12 mouse cellular contexts compared by ENCODE assay signal in genomic region chr11:59308625-59309024, GRCm38 (mm10). TPM values are rescaled to one million over a fixed set of nuclear protein-coding genes. Genes with fewer than 3 reads are reported as not detected.
DNase-seq lines count a peak whose midpoint lies in the region; ATAC-seq and TF ChIP-seq lines count a peak whose summit lies in the region.
"Had no signal": no experiment of that assay in that cellular context is flagged by ENCODE, and none has a peak within 500 bp of the region (broad histone marks: within the 10 kb centered on the region; RNA-seq: fewer than 3 reads in every experiment).

No protein-coding gene starts in this region.

- no peaks in the 10 kb centered on the region for H3K36me3 ChIP-seq in forebrain, embryonic 13.5 days (ENCODE audit: poor library complexity, severe bottlenecking)
- H3K36me3 ChIP-seq in intestine, embryonic 16.5 days (ENCODE audit: control insufficient read depth, insufficient read depth, low read length) = no peaks in the 10 kb centered on the region
- H3K36me3 ChIP-seq in neural tube, embryonic 13.5 days = no peaks in the 10 kb centered on the region

- intact Hi-C loops in left cerebral cortex, postnatal 25 days (cut with DNase I) = loop anchor here (2.0 kb wide), 1 partner anchor 116 kb away; no protein-coding TSS in a partner anchor
- intact Hi-C loops in left cerebral cortex, postnatal 10 days (cut with DNase I) = loop anchor here (10.0 kb wide), 1 partner anchor 116 kb away; no protein-coding TSS in a partner anchor

- peak overlapping the region; percentile 14 for H3K4me2 ChIP-seq in forebrain, embryonic 13.5 days
- no peak overlapping the region for H3K4me2 ChIP-seq in intestine, embryonic 16.5 days (ENCODE audit: low read depth, low read length)
- H3K4me2 ChIP-seq in neural tube, embryonic 13.5 days = peak overlapping the region; percentile 83

- DNase-seq in layer of hippocampus, adult 2 months (ENCODE audit: low spot score in 2 of 2) = no peak
- DNase-seq in layer of hippocampus, postnatal 36 days = no peak
- DNase-seq in T-cell, adult 2 months (ENCODE audit: low spot score) = no peak
- no peak for DNase-seq in left cerebral cortex, postnatal 25 days (ENCODE audit: low spot score in 2 of 2)
- DNase-seq in left cerebral cortex, postnatal 10 days (ENCODE audit: extremely low spot score in 1 of 2, low spot score in 2 of 2) = no peak

- no peaks in the 10 kb centered on the region for H3K9me3 ChIP-seq in forebrain, embryonic 13.5 days (replicated peaks)
- H3K9me3 ChIP-seq in intestine, embryonic 16.5 days (ENCODE audit: control insufficient read depth, low read length) = no peaks in the 10 kb centered on the region
- H3K9me3 ChIP-seq in neural tube, embryonic 13.5 days = no peaks in the 10 kb centered on the region

- WGBS in forebrain, embryonic 13.5 days = 35% methylated on average over 6 of the region's 6 CpGs
- WGBS in intestine, embryonic 16.5 days = 47% methylated on average over 6 of the region's 6 CpGs
- 46% methylated on average over 6 of the region's 6 CpGs for WGBS in neural tube, embryonic 13.5 days

- no peak overlapping the region for H3K4me3 ChIP-seq in layer of hippocampus, adult 2 months
- no peak overlapping the region for H3K4me3 ChIP-seq in forebrain, embryonic 13.5 days
- peak overlapping the region; percentile 62; the same call in 1 of the 2 replicates for H3K4me3 ChIP-seq in intestine, embryonic 16.5 days (ENCODE audit: low read length)
- H3K4me3 ChIP-seq in neural tube, embryonic 13.5 days = no peak overlapping the region

- TF ChIP-seq CTCF in layer of hippocampus, adult 2 months (conservative IDR thresholded peaks at IDR 0.05) = no peak

- H3K27ac ChIP-seq in layer of hippocampus, adult 2 months = peak overlapping the region; percentile 83
- no peak overlapping the region for H3K27ac ChIP-seq in forebrain, embryonic 13.5 days
- H3K27ac ChIP-seq in intestine, embryonic 16.5 days (ENCODE audit: low read length) = no peak overlapping the region
- no peak overlapping the region for H3K27ac ChIP-seq in neural tube, embryonic 13.5 days (replicated peaks)
- H3K27ac ChIP-seq: liver, embryonic 14.5 days had no signal

- ATAC-seq in forebrain, embryonic 13.5 days = no peak
- ATAC-seq in intestine, embryonic 16.5 days = no peak
- no peak for ATAC-seq in neural tube, embryonic 13.5 days (ENCODE audit: low read depth)

- H3K27me3 ChIP-seq in forebrain, embryonic 13.5 days = peaks cover 74% of the 10 kb centered on the region
- peaks cover 44% of the 10 kb centered on the region for H3K27me3 ChIP-seq in intestine, embryonic 16.5 days (replicated peaks; ENCODE audit: control insufficient read depth, insufficient read depth, low read length)
- H3K27me3 ChIP-seq in neural tube, embryonic 13.5 days = peaks cover 65% of the 10 kb centered on the region
- H3K27me3 ChIP-seq: Patski had no signal

- no peak overlapping the region for H3K9ac ChIP-seq in forebrain, embryonic 13.5 days
- 0 out of 2 replicates have a peak overlapping the region, but pooled peaks have one; percentile 14 for H3K9ac ChIP-seq in intestine, embryonic 16.5 days (ENCODE audit: low read depth, low read length)
- peak overlapping the region; percentile 52 for H3K9ac ChIP-seq in neural tube, embryonic 13.5 days
- H3K9ac ChIP-seq: liver, embryonic 14.5 days had no signal

- H3K4me1 ChIP-seq in forebrain, embryonic 13.5 days = peaks cover 60% of the 10 kb centered on the region
- peaks cover 34% of the 10 kb centered on the region for H3K4me1 ChIP-seq in intestine, embryonic 16.5 days (ENCODE audit: control insufficient read depth, insufficient read depth, low read length)
- H3K4me1 ChIP-seq in neural tube, embryonic 13.5 days (replicated peaks) = peaks cover 56% of the 10 kb centered on the region

RNA-seq across cellular contexts. Expression of gene Wnt9a, which starts 1.9 kb away (rescaled TPM):
- 1 to 10 TPM; 3.8 TPM for total RNA-seq in layer of hippocampus, adult 2 months (2021)
- total RNA-seq in layer of hippocampus, postnatal 36 days (2021) = 1 to 10 TPM; 3.1 to 3.6 TPM
- polyA plus RNA-seq in forebrain, embryonic 13.5 days (2015; fragmentation: Nextera tagmentation; extraction: Ambion mirVana) = 1.8 and 2.9 TPM in 2 replicates
- 4.2 and 4.4 TPM in 2 replicates for polyA plus RNA-seq in intestine, embryonic 16.5 days (2015; fragmentation: Nextera tagmentation; extraction: Ambion mirVana)
- polyA plus RNA-seq in neural tube, embryonic 13.5 days (2015; fragmentation: Nextera tagmentation; extraction: Ambion mirVana) = 3.6 and 3.8 TPM in 2 replicates
- total RNA-seq in left cerebral cortex, postnatal 25 days (2021) = 10 to 100 TPM; 17.0 to 18.7 TPM
- total RNA-seq in left cerebral cortex, postnatal 10 days (2021) = 10 to 100 TPM; 14.0 to 15.2 TPM

RNA-seq across cellular contexts. Expression of gene Wnt3a, which starts 18.1 kb away (rescaled TPM):
- under 1 TPM in 1 of 2 experiments, not detected in 1; 0.13 TPM for total RNA-seq in layer of hippocampus, adult 2 months (2021)
- not detected for total RNA-seq in layer of hippocampus, postnatal 36 days (2021)
- polyA plus RNA-seq in forebrain, embryonic 13.5 days (2015; fragmentation: Nextera tagmentation; extraction: Ambion mirVana) = 2.3 and 3.4 TPM in 2 replicates
- polyA plus RNA-seq in intestine, embryonic 16.5 days (2015; fragmentation: Nextera tagmentation; extraction: Ambion mirVana) = not detected in 2 replicates
- 1.2 and 1.7 TPM in 2 replicates for polyA plus RNA-seq in neural tube, embryonic 13.5 days (2015; fragmentation: Nextera tagmentation; extraction: Ambion mirVana)
- not detected for total RNA-seq in left cerebral cortex, postnatal 25 days (2021)
- total RNA-seq in left cerebral cortex, postnatal 10 days (2021) = not detected
- polyA plus RNA-seq: kidney, adult 2 months; Patski; spleen, adult 2 months had no signal
